Mouse (Mus musculus) heart, adult 2 months (tissue): Measurements from ENCODE around the gene Fam184a. TPM values are rescaled to one million over a fixed set of nuclear protein-coding genes. Genes with fewer than 3 reads are reported as not detected.

Source experiments
- DNase-seq, 2 experiments: peaks; one replicate each; pipeline ENCODE4 v3.0.0; 2021
- H3K27ac ChIP-seq: fragments of 200-600 bp; 2 replicates; pipeline ENCODE4 v1.8.1; 2022
- H3K27me3 ChIP-seq: fragments of 200-500 bp; 2 replicates; pipeline ENCODE4 v1.6.1; 2012; ENCODE audit warnings: mild to moderate bottlenecking, low read length, inconsistent platforms, mixed read lengths; ENCODE audit not compliant: control insufficient read depth, insufficient read depth
- H3K36me3 ChIP-seq: fragments of 200-500 bp; 2 replicates; pipeline ENCODE4 v1.6.1; 2012; ENCODE audit warnings: low read length, inconsistent platforms; ENCODE audit not compliant: control insufficient read depth, insufficient read depth
- H3K4me1 ChIP-seq: fragments of 200-500 bp; 2 replicates; pipeline ENCODE4 v1.6.1; 2011; ENCODE audit warnings: low read length; ENCODE audit not compliant: control insufficient read depth, insufficient read depth
- H3K4me3 ChIP-seq: fragments of 200-600 bp; 2 replicates; pipeline ENCODE4 v1.8.1; 2022
- H3K79me2 ChIP-seq: fragments of 200-500 bp; replicated peaks from 2 replicates; pipeline ENCODE4 v1.6.1; 2012; ENCODE audit warnings: mild to moderate bottlenecking, inconsistent platforms, low read length, moderate library complexity, mixed read lengths; ENCODE audit not compliant: control insufficient read depth, insufficient read depth
- H3K9ac ChIP-seq: fragments of 200-500 bp; 2 replicates; pipeline ENCODE4 v1.6.1; 2012; ENCODE audit warnings: low read depth, mild to moderate bottlenecking, control low read depth, inconsistent platforms, low read length, mixed read lengths
- CTCF ChIP-seq: fragments of 200-600 bp; IDR thresholded peaks from 2 replicates; pipeline ENCODE4 v1.8.1; 2022; ENCODE audit warnings: antibody characterized with exemption, mild to moderate bottlenecking, moderate library complexity
- EP300 ChIP-seq: fragments of 200-500 bp; IDR thresholded peaks from 2 replicates; pipeline ENCODE4 v1.6.1; 2011; ENCODE audit warnings: low read depth, low read length, control low read depth; ENCODE audit not compliant: insufficient read depth
- POLR2A ChIP-seq: fragments of 200-500 bp; IDR thresholded peaks from 2 replicates; pipeline ENCODE4 v1.6.1; 2011; ENCODE audit warnings: mild to moderate bottlenecking, low read depth, low read length, control low read depth; ENCODE audit not compliant: insufficient read depth
- WGBS: fragments of 180-500 bp; shearing (Covaris S2); methylation state at CpG from one replicate; pipeline ENCODE4 v1.1.7; 2018; 5-methylcytosine and 5-hydroxymethylcytosine counted together
- intact Hi-C: fragments of 180-260 bp; cut with DNase I; formaldehyde crosslinking; loops from one replicate; pipeline ENCODE4 v1.15.1; 2025
- polyA plus RNA-seq: library from polyadenylated mRNA; depleted of rRNA; stranded (reverse); fragments of >200 nt; gene quantifications from 2 replicates; pipeline ENCODE4 v1.2.3, GENCODE M21; 2012
- total RNA-seq, 2 experiments: library from RNA; stranded (reverse); gene quantifications; 2 replicates each; pipeline ENCODE4 v1.2.3; 2021

Gene Fam184a
- total and polyA plus RNA-seq, 3 experiments = 0.53 to 0.96 (median 0.73) TPM

DNA sequence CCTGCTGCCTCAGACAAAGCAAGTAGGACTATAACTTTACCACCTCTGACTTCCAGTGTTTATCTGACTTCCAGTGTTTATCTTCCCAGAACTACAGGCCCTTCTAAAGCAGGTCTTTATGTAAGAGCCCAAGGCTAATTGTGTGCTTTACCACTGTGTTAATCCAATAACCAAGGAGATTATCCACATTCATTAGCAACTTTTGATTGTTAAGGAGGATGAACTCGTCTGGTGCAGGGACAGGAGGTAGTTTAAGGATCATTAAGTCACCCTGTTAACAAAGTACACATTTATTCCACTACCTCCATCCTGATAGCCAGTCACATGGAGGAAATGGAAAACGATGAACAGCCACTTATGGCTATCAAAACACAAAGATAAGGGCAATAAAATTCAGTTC is 25.6 kb downstream of the Fam184a start:
- H3K27me3 ChIP-seq = no peaks in the 10 kb centered on the region
- H3K4me1 ChIP-seq = no peaks in the 10 kb centered on the region
- H3K4me3 ChIP-seq = no peak overlapping the region
- no peak overlapping the region for H3K9ac ChIP-seq
- WGBS = 16% methylated on average over 2 of the region's 2 CpGs
- intact Hi-C loops = no loop called here
- no peaks in the 10 kb centered on the region for H3K36me3 ChIP-seq
- no peak for DNase-seq
- no peak for TF ChIP-seq CTCF
- no peak for TF ChIP-seq POLR2A
- TF ChIP-seq EP300 = no peak
- no peaks in the 10 kb centered on the region for H3K79me2 ChIP-seq
- no peak overlapping the region for H3K27ac ChIP-seq

DNA sequence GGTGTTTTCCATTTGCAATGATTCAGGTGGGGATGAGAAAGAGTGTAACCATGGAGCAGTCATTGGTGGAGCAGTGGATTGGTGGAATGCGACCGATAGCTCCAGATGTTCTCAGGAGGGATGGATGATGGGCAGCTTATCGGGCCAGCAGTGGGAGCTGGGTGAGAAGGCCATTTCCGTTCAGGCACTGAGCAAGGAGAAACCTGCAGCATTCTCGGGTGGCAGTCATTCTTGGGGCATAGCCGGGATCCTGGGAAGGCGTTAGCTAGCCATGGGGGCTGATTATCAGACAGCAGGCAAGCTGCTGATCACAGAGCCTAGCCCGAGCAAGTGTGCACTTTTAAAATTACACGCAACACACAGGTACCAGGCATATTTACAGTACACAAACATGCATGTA is 46.4 kb downstream of the Fam184a start:
- intact Hi-C loops = no loop called here
- H3K36me3 ChIP-seq = no peaks in the 10 kb centered on the region

DNA sequence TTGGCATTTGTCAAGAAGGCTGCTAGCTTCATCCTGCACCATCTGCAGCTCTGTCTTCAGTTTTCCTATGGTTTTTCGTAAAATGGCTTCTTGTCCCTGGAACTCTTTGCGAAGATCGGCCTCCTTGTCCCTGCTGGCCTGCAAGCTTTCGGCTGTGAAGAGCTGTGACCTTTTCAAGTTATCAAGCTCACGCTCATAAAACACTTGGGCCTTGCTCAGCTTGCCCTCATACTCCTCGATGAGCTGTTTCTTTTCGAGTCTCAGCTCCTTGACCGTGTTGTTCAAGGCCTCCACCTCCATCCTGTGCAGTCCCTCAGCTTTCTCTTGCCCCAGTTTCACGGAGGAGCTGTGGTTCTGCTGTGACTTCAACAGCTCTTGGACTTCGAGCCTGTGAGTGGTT is 52.4 kb downstream of the Fam184a start:
- no peak overlapping the region for H3K27ac ChIP-seq
- WGBS = 86% methylated on average over 10 of the region's 10 CpGs
- no peak overlapping the region for H3K4me3 ChIP-seq
- H3K36me3 ChIP-seq = no peaks in the 10 kb centered on the region
- intact Hi-C loops = no loop called here
- no peak for TF ChIP-seq EP300
- no peak for TF ChIP-seq POLR2A
- no peak for TF ChIP-seq CTCF
- no peak for DNase-seq
- no peaks in the 10 kb centered on the region for H3K79me2 ChIP-seq
- no peaks in the 10 kb centered on the region for H3K27me3 ChIP-seq
- no peaks in the 10 kb centered on the region for H3K4me1 ChIP-seq
- H3K9ac ChIP-seq = no peak overlapping the region

More for the DNA sequence above, 46.4 kb downstream of the Fam184a start:
- H3K79me2 ChIP-seq = no peaks in the 10 kb centered on the region
- TF ChIP-seq EP300 (no peak), POLR2A (no peak)
- no peak overlapping the region for H3K9ac ChIP-seq
- H3K27me3 ChIP-seq = no peaks in the 10 kb centered on the region
- H3K4me1 ChIP-seq = no peaks in the 10 kb centered on the region
- 89% methylated on average over 9 of the region's 9 CpGs for WGBS
- H3K27ac ChIP-seq = no peak overlapping the region
- no peak for DNase-seq
- no peak overlapping the region for H3K4me3 ChIP-seq

DNA sequence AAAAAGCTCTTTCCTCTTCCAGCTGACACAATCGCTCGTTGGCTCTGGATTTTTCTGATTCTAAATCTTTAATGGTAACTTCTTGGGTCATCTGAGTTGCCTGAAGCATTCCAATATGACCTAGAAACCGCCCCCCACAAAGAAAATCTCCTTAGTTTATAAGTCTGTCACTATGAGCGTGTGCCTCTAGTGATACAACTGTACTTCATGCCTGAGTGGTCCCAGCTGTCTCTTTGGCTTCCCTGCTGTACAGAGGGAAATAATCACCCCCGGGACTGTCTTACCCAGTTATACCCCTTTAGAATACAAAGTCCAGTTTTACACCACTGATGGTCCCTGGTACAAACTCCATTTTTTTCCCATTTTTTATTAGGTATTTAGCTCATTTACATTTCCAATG is 56.2 kb downstream of the Fam184a start:
- intact Hi-C loops = no loop called here
- no peak for TF ChIP-seq EP300
- H3K36me3 ChIP-seq = no peaks in the 10 kb centered on the region

DNA sequence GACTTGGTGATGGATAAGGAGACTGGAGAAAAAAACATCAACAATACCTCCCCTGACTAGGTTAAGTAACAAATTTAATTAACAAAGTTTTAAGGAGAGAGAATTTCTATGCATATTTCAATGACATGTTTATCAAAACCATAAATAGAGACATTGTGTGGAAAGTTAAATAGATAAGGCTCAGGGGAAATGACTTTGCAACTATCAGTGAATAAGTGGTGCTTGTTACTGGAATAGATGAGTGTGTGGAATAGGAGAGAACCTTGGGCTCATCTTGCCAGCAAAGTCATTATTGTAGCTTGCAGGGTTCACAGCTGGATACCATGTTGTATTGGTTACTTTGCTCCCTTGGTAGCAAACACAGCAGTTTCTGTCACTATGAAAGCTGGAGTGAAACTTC is 59.7 kb downstream of the Fam184a start:
- no peaks in the 10 kb centered on the region for H3K36me3 ChIP-seq
- no peak overlapping the region for H3K9ac ChIP-seq
- no peak overlapping the region for H3K27ac ChIP-seq
- intact Hi-C loops = no loop called here
- no peaks in the 10 kb centered on the region for H3K27me3 ChIP-seq
- H3K4me3 ChIP-seq = no peak overlapping the region
- DNase-seq = no peak
- H3K79me2 ChIP-seq = no peaks in the 10 kb centered on the region
- H3K4me1 ChIP-seq = no peaks in the 10 kb centered on the region
- TF ChIP-seq CTCF (no peak), EP300 (no peak), POLR2A (no peak)

More for the DNA sequence above, 56.2 kb downstream of the Fam184a start:
- Histone ChIP-seq H3K27ac (no peak overlapping the region), H3K4me3 (no peak overlapping the region), H3K27me3 (no peaks in the 10 kb centered on the region), H3K4me1 (no peaks in the 10 kb centered on the region), H3K79me2 (no peaks in the 10 kb centered on the region), H3K9ac (no peak overlapping the region)
- 75% methylated on average over 5 of the region's 5 CpGs for WGBS
- DNase-seq = no peak

DNA sequence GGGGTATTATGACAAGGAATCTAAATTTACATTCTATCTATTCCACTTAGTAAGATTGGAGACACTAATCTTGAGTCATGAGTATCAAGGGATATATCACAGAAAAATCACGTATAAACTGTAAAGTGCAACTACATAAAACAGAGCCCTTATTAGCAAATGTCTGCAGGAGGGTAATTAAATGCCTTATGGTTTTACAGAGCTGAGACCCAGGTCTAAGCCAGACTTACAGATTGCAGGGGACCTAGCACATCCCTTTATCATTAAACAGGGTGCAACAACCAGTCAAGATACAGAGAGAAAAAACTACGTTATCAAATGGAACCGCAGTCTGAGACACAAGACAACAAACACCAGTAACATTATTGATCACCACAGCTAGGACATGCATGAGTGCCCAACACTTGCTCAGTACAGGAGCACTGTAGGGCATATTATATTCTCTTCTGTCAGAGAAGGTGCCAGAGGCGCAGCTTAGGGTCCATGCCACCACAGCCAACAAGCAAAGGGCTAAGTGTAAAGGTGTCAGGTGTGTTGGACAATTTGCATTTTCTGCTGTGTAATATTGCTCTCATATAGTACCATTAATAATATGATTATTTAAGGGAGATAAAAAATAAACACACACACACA is 61.9 kb downstream of the Fam184a start:
- Histone ChIP-seq H3K36me3 (no peaks in the 10 kb centered on the region), H3K27me3 (no peaks in the 10 kb centered on the region), H3K27ac (no peak overlapping the region), H3K4me1 (no peaks in the 10 kb centered on the region), H3K9ac (no peak overlapping the region), H3K79me2 (no peaks in the 10 kb centered on the region), H3K4me3 (no peak overlapping the region)
- intact Hi-C loops = no loop called here
- WGBS = 82% methylated on average over 4 of the region's 4 CpGs
- no peak for DNase-seq
- TF ChIP-seq CTCF (no peak), POLR2A (no peak), EP300 (no peak)
